In the genomic region with DNA sequence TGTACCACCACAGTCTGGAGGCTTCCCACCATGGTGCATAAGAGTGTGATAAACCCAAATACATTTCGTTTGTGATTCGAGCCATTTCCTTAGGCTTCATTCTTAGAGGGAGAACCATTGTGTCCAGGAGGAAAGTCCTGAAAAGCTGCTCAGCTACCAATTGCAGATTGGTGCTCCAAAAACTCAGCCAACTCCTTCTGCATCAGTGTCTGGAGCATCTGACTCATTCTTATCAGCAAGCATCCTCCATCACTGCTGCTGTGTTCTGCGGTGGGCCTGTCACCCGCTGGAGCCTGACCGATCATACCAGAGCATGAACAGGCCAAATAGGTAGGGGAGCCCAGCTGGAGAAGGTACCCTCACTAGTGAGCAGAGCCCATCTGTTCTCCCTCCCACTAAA, we compare ENCODE assay signal across 25 mouse cellular contexts.
"Had no signal": no experiment of that assay in that cellular context is flagged by ENCODE, and none has a peak within 500 bp of the region (broad histone marks: within the 10 kb centered on the region; RNA-seq: fewer than 3 reads in every experiment).

No protein-coding gene starts in this region.

- H3K9ac ChIP-seq: heart, embryonic 13.5 days; heart, embryonic 15.5 days; hindbrain, embryonic 13.5 days; intestine, embryonic 15.5 days; limb, embryonic 12.5 days had no signal

- H3K4me1 ChIP-seq: intestine, embryonic 15.5 days had no signal

- H3K36me3 ChIP-seq: heart, embryonic 15.5 days; hindbrain, embryonic 13.5 days; intestine, embryonic 15.5 days; limb, embryonic 10.5 days; limb, embryonic 12.5 days had no signal

- H3K4me2 ChIP-seq: heart, embryonic 11.5 days; heart, embryonic 13.5 days; heart, embryonic 15.5 days; hindbrain, embryonic 13.5 days; intestine, embryonic 15.5 days; limb, embryonic 12.5 days; liver, embryonic 11.5 days had no signal

- H3K27me3 ChIP-seq: heart, embryonic 13.5 days; heart, embryonic 15.5 days; hindbrain, embryonic 13.5 days; intestine, embryonic 15.5 days; limb, embryonic 12.5 days had no signal

- DNase-seq: gastrocnemius, postnatal 14 days; gastrocnemius, postnatal 36 days; heart, adult 11 months; heart, adult 2 months; heart, postnatal 14 days; heart, postnatal 36 days; kidney, adult 18-20 months; kidney, adult 8-10 months; kidney, postnatal 10 days; kidney, postnatal 25 days; kidney, postnatal 4 days; liver had no signal

- H3K27ac ChIP-seq: heart, adult 2 months; heart, embryonic 13.5 days; heart, embryonic 15.5 days; hindbrain, embryonic 13.5 days; intestine, embryonic 15.5 days; layer of hippocampus, adult 2 months; left cerebral cortex, adult 2 months; limb, embryonic 10.5 days; limb, embryonic 12.5 days had no signal

- ATAC-seq: hindbrain, embryonic 16.5 days; inflammation-experienced regulatory T-cells, adult 6 months; intestine, embryonic 15.5 days; intestine, postnatal 0 days had no signal

- H3K9me3 ChIP-seq: heart, embryonic 13.5 days; heart, embryonic 15.5 days; hindbrain, embryonic 13.5 days; intestine, embryonic 15.5 days; limb, embryonic 10.5 days; limb, embryonic 12.5 days had no signal

- H3K4me3 ChIP-seq: heart, adult 2 months; heart, embryonic 13.5 days; heart, embryonic 15.5 days; hindbrain, embryonic 13.5 days; intestine, embryonic 15.5 days; layer of hippocampus, adult 2 months; left cerebral cortex, adult 2 months; limb, embryonic 10.5 days; limb, embryonic 12.5 days had no signal
